Mouse (Mus musculus): Measurements from ENCODE around the gene Ptpn13.

- no peak for TF ChIP-seq POLR2AphosphoS5 (IDR thresholded peaks at IDR 0.05; ENCODE audit: borderline replicate concordance, low read depth, low read length)
- no peak for TF ChIP-seq MAX (IDR thresholded peaks at IDR 0.05; ENCODE audit: low read length)
- no peak for TF ChIP-seq CTCF (IDR thresholded peaks at IDR 0.05 in 2 of 3, conservative IDR thresholded peaks at IDR 0.05 in 1 of 3; ENCODE audit: control insufficient read depth in 1 of 3, insufficient read depth in 1 of 3, low read depth in 2 of 3, low read length in 3 of 3, poor library complexity in 1 of 3, severe bottlenecking in 1 of 3)
- no peak for TF ChIP-seq KAT2A (conservative IDR thresholded peaks at IDR 0.05; ENCODE audit: low read depth, low read length)
- no peak for TF ChIP-seq TAL1 (IDR thresholded peaks at IDR 0.05; ENCODE audit: low read length)
- TF ChIP-seq CHD2 (IDR thresholded peaks at IDR 0.05; ENCODE audit: low read length), result no peak
- TF ChIP-seq EP300 (IDR thresholded peaks at IDR 0.05; ENCODE audit: low read depth in 1 of 2, low read length in 2 of 2), result no peak
- TF ChIP-seq ZC3H11A (IDR thresholded peaks at IDR 0.05; ENCODE audit: low read depth, low read length), result no peak
- TF ChIP-seq POLR2A (IDR thresholded peaks at IDR 0.05; ENCODE audit: control insufficient read depth in 1 of 2, insufficient read depth in 1 of 2, low read depth in 1 of 2, low read length in 2 of 2, poor library complexity in 1 of 2), result no peak
- no peak for TF ChIP-seq GATA1 (IDR thresholded peaks at IDR 0.05; ENCODE audit: low read depth, low read length)
- TF ChIP-seq MAZ (IDR thresholded peaks at IDR 0.05; ENCODE audit: low read depth, low read length), result no peak
- TF ChIP-seq ZKSCAN1 (IDR thresholded peaks at IDR 0.05; ENCODE audit: low read depth, low read length), result no peak
- TF ChIP-seq ETS1 (IDR thresholded peaks at IDR 0.05; ENCODE audit: low read depth, low read length), result no peak
- TF ChIP-seq RCOR1 (IDR thresholded peaks at IDR 0.05; ENCODE audit: low read depth, low read length), result no peak
These were observed 115.6 kb downstream of the Ptpn13 start for GRCm38 (mm10) chr5:103540612-103541011.

Data from MEL (cell line).